Mouse (Mus musculus): ENCODE measurements around the gene Zbtb7a. TPM values are rescaled to one million over a fixed set of nuclear protein-coding genes. Genes with fewer than 3 reads are reported as not detected.
A peak's percentile ranks its signal among the peaks of the same experiment; 100 is the strongest.

Gene Zbtb7a
- polyA plus RNA-seq, 1 experiment from 2014 or later = 11.0 TPM

DNA sequence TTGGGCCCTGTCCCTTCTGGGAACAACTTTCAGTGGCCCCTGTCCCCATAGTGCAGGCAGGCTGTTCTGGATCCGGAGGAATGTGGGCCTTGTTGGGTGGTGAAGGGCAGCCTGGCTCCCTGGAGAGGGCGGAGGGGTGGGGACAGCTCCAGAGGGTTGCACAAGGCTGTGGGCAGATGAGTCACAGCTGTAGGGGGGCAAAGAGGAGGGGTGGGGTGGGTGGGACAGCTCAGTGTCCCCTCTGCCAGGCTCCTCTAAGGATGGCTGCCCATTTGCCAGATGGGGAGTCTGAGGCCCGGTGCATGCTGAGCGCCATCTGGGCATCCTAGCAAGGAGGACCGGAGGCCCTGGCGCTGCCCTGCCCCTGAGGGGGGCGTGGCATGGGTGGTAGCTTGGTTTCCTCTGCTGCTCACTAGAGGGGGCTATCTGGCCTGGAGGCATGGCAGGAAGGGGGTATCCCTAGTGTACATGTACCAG, 8.2 kb downstream of the Zbtb7a start:
- Histone ChIP-seq H3K4me2 (ENCODE audit: low read depth, low read length) (no peak overlapping the region), H3K9me3 (ENCODE audit: control insufficient read depth, low read length) (no peaks in the 10 kb centered on the region), H3K27ac (ENCODE audit: low read depth, low read length) (no peak overlapping the region), H3K4me3 (ENCODE audit: low read depth, low read length) (no peak overlapping the region), H3K36me3 (ENCODE audit: control insufficient read depth, insufficient read depth, low read length) (peaks cover 40% of the 10 kb centered on the region), H3K27me3 (ENCODE audit: control insufficient read depth, insufficient read depth, low read length) (no peaks in the 10 kb centered on the region), H3K4me1 (ENCODE audit: control insufficient read depth, insufficient read depth, low read length) (peaks cover 38% of the 10 kb centered on the region), H3K9ac (replicated peaks; ENCODE audit: low read depth, low read length) (no peak overlapping the region)
- WGBS = 92% methylated on average over 7 of the region's 7 CpGs
- ATAC-seq (ENCODE audit: low read depth) = no peak

- H3K4me2 ChIP-seq (ENCODE audit: low read depth, low read length) = no peak overlapping the region
- no peak overlapping the region for H3K4me3 ChIP-seq (ENCODE audit: low read depth, low read length)
- no peaks in the 10 kb centered on the region for H3K27me3 ChIP-seq (ENCODE audit: control insufficient read depth, insufficient read depth, low read length)
- WGBS = 95% methylated on average over 52 of the region's 52 CpGs
- no peaks in the 10 kb centered on the region for H3K9me3 ChIP-seq (ENCODE audit: control insufficient read depth, low read length)
- H3K4me1 ChIP-seq (ENCODE audit: control insufficient read depth, insufficient read depth, low read length) = peaks cover 30% of the 10 kb centered on the region
- H3K27ac ChIP-seq (ENCODE audit: low read depth, low read length) = no peak overlapping the region
- ATAC-seq (ENCODE audit: low read depth) = no peak
- no peak overlapping the region for H3K9ac ChIP-seq (replicated peaks; ENCODE audit: low read depth, low read length)
- H3K36me3 ChIP-seq (ENCODE audit: control insufficient read depth, insufficient read depth, low read length) = peaks cover 47% of the 10 kb centered on the region
Observed at GRCm38 (mm10) chr10:81143845-81144437, 8.9 kb downstream of the Zbtb7a start.

DNA sequence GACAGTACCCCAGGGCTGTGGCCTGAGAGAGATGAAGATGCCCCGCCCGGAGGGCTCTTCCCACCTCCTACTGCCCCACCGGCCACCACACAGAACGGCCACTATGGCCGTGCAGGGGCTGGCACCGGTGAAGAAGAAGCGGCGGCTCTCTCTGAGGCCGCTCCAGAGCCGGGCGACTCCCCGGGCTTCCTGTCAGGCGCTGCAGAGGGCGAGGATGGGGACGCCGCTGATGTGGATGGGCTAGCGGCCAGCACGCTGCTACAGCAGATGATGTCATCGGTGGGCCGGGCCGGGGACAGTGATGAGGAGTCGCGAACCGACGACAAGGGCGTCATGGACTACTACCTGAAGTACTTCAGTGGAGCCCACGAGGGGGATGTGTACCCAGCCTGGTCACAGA, 9.6 kb downstream of the Zbtb7a start:
- Histone ChIP-seq H3K27ac (ENCODE audit: low read depth, low read length) (no peak overlapping the region), H3K4me1 (ENCODE audit: control insufficient read depth, insufficient read depth, low read length) (peaks cover 23% of the 10 kb centered on the region), H3K4me3 (ENCODE audit: low read depth, low read length) (no peak overlapping the region), H3K9me3 (ENCODE audit: control insufficient read depth, low read length) (no peaks in the 10 kb centered on the region), H3K36me3 (ENCODE audit: control insufficient read depth, insufficient read depth, low read length) (peaks cover 52% of the 10 kb centered on the region), H3K27me3 (ENCODE audit: control insufficient read depth, insufficient read depth, low read length) (no peaks in the 10 kb centered on the region), H3K4me2 (ENCODE audit: low read depth, low read length) (no peak overlapping the region), H3K9ac (replicated peaks; ENCODE audit: low read depth, low read length) (no peak overlapping the region)
- WGBS = 94% methylated on average over 27 of the region's 27 CpGs
- ATAC-seq (ENCODE audit: low read depth) = no peak

GRCm38 (mm10) chr10:81145307-81145706, 10.3 kb downstream of the Zbtb7a start:
- peaks cover 57% of the 10 kb centered on the region for H3K36me3 ChIP-seq (ENCODE audit: control insufficient read depth, insufficient read depth, low read length)
- no peak overlapping the region for H3K4me3 ChIP-seq (ENCODE audit: low read depth, low read length)
- H3K27me3 ChIP-seq (ENCODE audit: control insufficient read depth, insufficient read depth, low read length) = no peaks in the 10 kb centered on the region
- ATAC-seq (ENCODE audit: low read depth) = no peak
- no peak overlapping the region for H3K4me2 ChIP-seq (ENCODE audit: low read depth, low read length)
- H3K4me1 ChIP-seq (ENCODE audit: control insufficient read depth, insufficient read depth, low read length) = peaks cover 17% of the 10 kb centered on the region
- H3K27ac ChIP-seq (ENCODE audit: low read depth, low read length) = no peak overlapping the region
- 95% methylated on average over 6 of the region's 6 CpGs for WGBS
- no peaks in the 10 kb centered on the region for H3K9me3 ChIP-seq (ENCODE audit: control insufficient read depth, low read length)
- H3K9ac ChIP-seq (replicated peaks; ENCODE audit: low read depth, low read length) = no peak overlapping the region

GRCm38 (mm10) chr10:81145778-81146177, 10.8 kb downstream of the Zbtb7a start:
- Histone ChIP-seq H3K4me2 (ENCODE audit: low read depth, low read length) (no peak overlapping the region), H3K36me3 (ENCODE audit: control insufficient read depth, insufficient read depth, low read length) (peaks cover 59% of the 10 kb centered on the region), H3K4me3 (ENCODE audit: low read depth, low read length) (no peak overlapping the region), H3K9ac (replicated peaks; ENCODE audit: low read depth, low read length) (0 out of 2 replicates have a peak overlapping the region, but pooled peaks have one; percentile 12), H3K4me1 (ENCODE audit: control insufficient read depth, insufficient read depth, low read length) (peaks cover 12% of the 10 kb centered on the region), H3K27ac (ENCODE audit: low read depth, low read length) (no peak overlapping the region), H3K9me3 (ENCODE audit: control insufficient read depth, low read length) (no peaks in the 10 kb centered on the region), H3K27me3 (ENCODE audit: control insufficient read depth, insufficient read depth, low read length) (no peaks in the 10 kb centered on the region)
- ATAC-seq (ENCODE audit: low read depth) = no peak
- 85% methylated on average over 7 of the region's 7 CpGs for WGBS

- Histone ChIP-seq H3K36me3 (ENCODE audit: control insufficient read depth, insufficient read depth, low read length) (peaks cover 59% of the 10 kb centered on the region), H3K27me3 (ENCODE audit: control insufficient read depth, insufficient read depth, low read length) (no peaks in the 10 kb centered on the region), H3K4me3 (ENCODE audit: low read depth, low read length) (no peak overlapping the region), H3K9me3 (ENCODE audit: control insufficient read depth, low read length) (no peaks in the 10 kb centered on the region), H3K4me1 (ENCODE audit: control insufficient read depth, insufficient read depth, low read length) (peaks cover 8% of the 10 kb centered on the region), H3K9ac (replicated peaks; ENCODE audit: low read depth, low read length) (0 out of 2 replicates have a peak overlapping the region, but pooled peaks have one; percentile 12), H3K27ac (ENCODE audit: low read depth, low read length) (no peak overlapping the region), H3K4me2 (ENCODE audit: low read depth, low read length) (no peak overlapping the region)
- no peak for ATAC-seq (ENCODE audit: low read depth)
- WGBS = 93% methylated on average over 4 of the region's 4 CpGs
Observed at GRCm38 (mm10) chr10:81146296-81146695, 11.3 kb downstream of the Zbtb7a start.

- ATAC-seq (ENCODE audit: low read depth) = no peak
- H3K9ac ChIP-seq (replicated peaks; ENCODE audit: low read depth, low read length) = no peak overlapping the region
- no peaks in the 10 kb centered on the region for H3K27me3 ChIP-seq (ENCODE audit: control insufficient read depth, insufficient read depth, low read length)
- 67% methylated on average over 6 of the region's 6 CpGs for WGBS
- no peaks in the 10 kb centered on the region for H3K9me3 ChIP-seq (ENCODE audit: control insufficient read depth, low read length)
- no peak overlapping the region for H3K4me3 ChIP-seq (ENCODE audit: low read depth, low read length)
- no peak overlapping the region for H3K27ac ChIP-seq (ENCODE audit: low read depth, low read length)
- H3K36me3 ChIP-seq (ENCODE audit: control insufficient read depth, insufficient read depth, low read length) = peaks cover 72% of the 10 kb centered on the region
- no peak overlapping the region for H3K4me2 ChIP-seq (ENCODE audit: low read depth, low read length)
- no peaks in the 10 kb centered on the region for H3K4me1 ChIP-seq (ENCODE audit: control insufficient read depth, insufficient read depth, low read length)
Observed at GRCm38 (mm10) chr10:81151261-81151660, 16.2 kb downstream of the Zbtb7a start.

GRCm38 (mm10) chr10:81152609-81153008, 17.6 kb downstream of the Zbtb7a start:
- Histone ChIP-seq H3K9me3 (ENCODE audit: control insufficient read depth, low read length) (no peaks in the 10 kb centered on the region), H3K36me3 (ENCODE audit: control insufficient read depth, insufficient read depth, low read length) (peaks cover 73% of the 10 kb centered on the region), H3K4me2 (ENCODE audit: low read depth, low read length) (no peak overlapping the region), H3K9ac (replicated peaks; ENCODE audit: low read depth, low read length) (no peak overlapping the region), H3K4me1 (ENCODE audit: control insufficient read depth, insufficient read depth, low read length) (no peaks in the 10 kb centered on the region), H3K27me3 (ENCODE audit: control insufficient read depth, insufficient read depth, low read length) (no peaks in the 10 kb centered on the region), H3K27ac (ENCODE audit: low read depth, low read length) (no peak overlapping the region), H3K4me3 (ENCODE audit: low read depth, low read length) (no peak overlapping the region)
- ATAC-seq (ENCODE audit: low read depth) = no peak
- 86% methylated on average over 12 of the region's 12 CpGs for WGBS

GRCm38 (mm10) chr10:81154313-81154712, 19.3 kb downstream of the Zbtb7a start:
- Histone ChIP-seq H3K4me2 (ENCODE audit: low read depth, low read length) (no peak overlapping the region), H3K27ac (ENCODE audit: low read depth, low read length) (no peak overlapping the region), H3K9ac (replicated peaks; ENCODE audit: low read depth, low read length) (no peak overlapping the region), H3K4me3 (ENCODE audit: low read depth, low read length) (no peak overlapping the region), H3K36me3 (ENCODE audit: control insufficient read depth, insufficient read depth, low read length) (peaks cover 64% of the 10 kb centered on the region), H3K4me1 (ENCODE audit: control insufficient read depth, insufficient read depth, low read length) (no peaks in the 10 kb centered on the region), H3K27me3 (ENCODE audit: control insufficient read depth, insufficient read depth, low read length) (no peaks in the 10 kb centered on the region), H3K9me3 (ENCODE audit: control insufficient read depth, low read length) (no peaks in the 10 kb centered on the region)
- WGBS = 88% methylated on average over 12 of the region's 12 CpGs
- no peak for ATAC-seq (ENCODE audit: low read depth)
